Mouse (Mus musculus): ENCODE data around the gene Grxcr1.

Gene Grxcr1

GRCm38 (mm10) chr5:68086535-68087098, 55.0 kb downstream of the Grxcr1 start:
- in situ Hi-C loops (cut with MboI; ENCODE audit: unreplicated experiment in 2 of 2) = no loop called here

- in situ Hi-C loops (cut with MboI; ENCODE audit: unreplicated experiment in 2 of 2) = no loop called here
Observed at GRCm38 (mm10) chr5:68087174-68087573, 55.5 kb downstream of the Grxcr1 start.

GRCm38 (mm10) chr5:68093085-68093484, 61.5 kb downstream of the Grxcr1 start:
- in situ Hi-C loops (cut with MboI; ENCODE audit: unreplicated experiment in 2 of 2) = no loop called here

- in situ Hi-C loops (cut with MboI; ENCODE audit: unreplicated experiment in 2 of 2) = no loop called here
Observed at GRCm38 (mm10) chr5:68097665-68098624, 66.3 kb downstream of the Grxcr1 start.

GRCm38 (mm10) chr5:68112430-68113036, 80.9 kb downstream of the Grxcr1 start:
- in situ Hi-C loops (cut with MboI; ENCODE audit: unreplicated experiment in 2 of 2) = loop anchor here (10.0 to 25.0 kb wide), 2 partner anchors 358 to 575 kb away; no protein-coding TSS in a partner anchor

GRCm38 (mm10) chr5:68120880-68121279, 89.2 kb downstream of the Grxcr1 start:
- in situ Hi-C loops (cut with MboI; ENCODE audit: unreplicated experiment in 2 of 2) = loop anchor here (10.0 to 25.0 kb wide), 2 partner anchors 584 to 1404 kb away; no protein-coding TSS in a partner anchor

GRCm38 (mm10) chr5:68122883-68123282, 91.2 kb downstream of the Grxcr1 start:
- in situ Hi-C loops (cut with MboI; ENCODE audit: unreplicated experiment in 2 of 2) = loop anchor here (10.0 to 25.0 kb wide), 2 partner anchors 586 to 1402 kb away; no protein-coding TSS in a partner anchor

- in situ Hi-C loops (cut with MboI; ENCODE audit: unreplicated experiment in 2 of 2) = loop anchor here in 1 of 2 experiments (10.0 kb wide), 1 partner anchor 1399 kb away; no protein-coding TSS in a partner anchor
Observed at GRCm38 (mm10) chr5:68125478-68125877, 93.8 kb downstream of the Grxcr1 start.

GRCm38 (mm10) chr5:68128421-68128820, 96.8 kb downstream of the Grxcr1 start:
- in situ Hi-C loops (cut with MboI; ENCODE audit: unreplicated experiment in 2 of 2) = loop anchor here in 1 of 2 experiments (10.0 kb wide), 1 partner anchor 1396 kb away; no protein-coding TSS in a partner anchor

GRCm38 (mm10) chr5:68128821-68129608, 97.4 kb downstream of the Grxcr1 start:
- in situ Hi-C loops (cut with MboI; ENCODE audit: unreplicated experiment in 2 of 2) = loop anchor here in 1 of 2 experiments (10.0 kb wide), 1 partner anchor 1396 kb away; no protein-coding TSS in a partner anchor

GRCm38 (mm10) chr5:68146818-68147217, 115.2 kb downstream of the Grxcr1 start:
- in situ Hi-C loops (cut with MboI; ENCODE audit: unreplicated experiment in 2 of 2) = no loop called here

GRCm38 (mm10) chr5:68149946-68150345, 118.3 kb downstream of the Grxcr1 start:
- in situ Hi-C loops (cut with MboI; ENCODE audit: unreplicated experiment in 2 of 2) = no loop called here

GRCm38 (mm10) chr5:68150347-68151043, 118.9 kb downstream of the Grxcr1 start:
- in situ Hi-C loops (cut with MboI; ENCODE audit: unreplicated experiment in 2 of 2) = no loop called here

GRCm38 (mm10) chr5:68162503-68162902, 130.9 kb downstream of the Grxcr1 start:
- in situ Hi-C loops (cut with MboI; ENCODE audit: unreplicated experiment in 2 of 2) = no loop called here

GRCm38 (mm10) chr5:68165954-68166353, 134.3 kb downstream of the Grxcr1 start:
- in situ Hi-C loops (cut with MboI; ENCODE audit: unreplicated experiment in 2 of 2) = no loop called here
